Mouse (Mus musculus) T-cell, adult 2 months (primary cell): Measurements from ENCODE around the gene Txndc2.
"Not testable (repeated sequence)": the region's sequence is repeated elsewhere in the genome, so short reads cannot be mapped to it uniquely, and the experiment has no call there.

Experiments
- DNase-seq: peaks from one replicate; pipeline ENCODE4 v3.0.0; 2022; ENCODE audit warnings: low spot score

Gene Txndc2

GRCm38 (mm10) chr17:65656076-65656475 lies 14.1 kb upstream of the Txndc2 start:
- DNase-seq: no peak

GRCm38 (mm10) chr17:65655608-65656007 lies 13.6 kb upstream of the Txndc2 start:
- no peak for DNase-seq

GRCm38 (mm10) chr17:65650598-65650997 lies 8.6 kb upstream of the Txndc2 start:
- DNase-seq: no peak

GRCm38 (mm10) chr17:65649175-65649493 lies 7.2 kb upstream of the Txndc2 start:
- DNase-seq: no peak

GRCm38 (mm10) chr17:65648371-65649174 lies 6.6 kb upstream of the Txndc2 start:
- DNase-seq: no peak

GRCm38 (mm10) chr17:65647961-65648360 lies 6.0 kb upstream of the Txndc2 start:
- DNase-seq: no peak

- DNase-seq: no peak
These were observed 5.3 kb upstream of the Txndc2 start for GRCm38 (mm10) chr17:65647226-65647625.

- DNase-seq: no peak
These were observed 1.6 kb upstream of the Txndc2 start for GRCm38 (mm10) chr17:65643579-65643978.

GRCm38 (mm10) chr17:65643051-65643521 lies 1.1 kb upstream of the Txndc2 start:
- no peak for DNase-seq

GRCm38 (mm10) chr17:65642578-65642991 lies 617 bp upstream of the Txndc2 start:
- DNase-seq: no peak

- no peak for DNase-seq
These were observed 2.8 kb downstream of the Txndc2 start for GRCm38 (mm10) chr17:65639144-65639543.

GRCm38 (mm10) chr17:65635715-65636360 lies 6.1 kb downstream of the Txndc2 start:
- DNase-seq: no peak

GRCm38 (mm10) chr17:65629943-65630342 lies 12.0 kb downstream of the Txndc2 start:
- DNase-seq: no peak

- DNase-seq: not testable (repeated sequence)
These were observed 13.0 kb downstream of the Txndc2 start for GRCm38 (mm10) chr17:65628823-65629532.

GRCm38 (mm10) chr17:65626301-65626700 lies 15.7 kb downstream of the Txndc2 start:
- DNase-seq: no peak

- DNase-seq: no peak
These were observed 16.4 kb downstream of the Txndc2 start for GRCm38 (mm10) chr17:65625563-65625962.

- no peak for DNase-seq
These were observed 18.8 kb downstream of the Txndc2 start for GRCm38 (mm10) chr17:65623130-65623529.

GRCm38 (mm10) chr17:65618431-65618830 lies 23.5 kb downstream of the Txndc2 start:
- DNase-seq: no peak

- DNase-seq: no peak
These were observed 26.3 kb downstream of the Txndc2 start for GRCm38 (mm10) chr17:65615678-65616077.

- no peak for DNase-seq
These were observed 27.5 kb downstream of the Txndc2 start for GRCm38 (mm10) chr17:65614431-65614830.

- DNase-seq: peak; percentile 98
These were observed 28.2 kb downstream of the Txndc2 start, which contains the start of gene Vapa for GRCm38 (mm10) chr17:65613463-65614412. Vapa (minus strand) TSS chr17:65613555.

GRCm38 (mm10) chr17:65613142-65613462 lies 28.9 kb downstream of the Txndc2 start:
- DNase-seq: no peak
